Mouse (Mus musculus) kidney, postnatal 25 days (tissue): ENCODE results near the gene Cacnb2.
A peak's percentile ranks its signal among the peaks of the same experiment; 100 is the strongest.
"Not testable (repeated sequence)": the region's sequence is repeated elsewhere in the genome, so short reads cannot be mapped to it uniquely, and the experiment has no call there.

ENCODE experiments used
- DNase-seq, 2 experiments: peaks; one replicate each; pipeline ENCODE4 v3.0.0; 2021; ENCODE audit warnings: mixed read lengths in 2 of 2

Cacnb2 gene

GRCm38 (mm10) chr2:14657205-14657844, 54.4 kb downstream of the Cacnb2 start:
- DNase-seq = no peak

DNA sequence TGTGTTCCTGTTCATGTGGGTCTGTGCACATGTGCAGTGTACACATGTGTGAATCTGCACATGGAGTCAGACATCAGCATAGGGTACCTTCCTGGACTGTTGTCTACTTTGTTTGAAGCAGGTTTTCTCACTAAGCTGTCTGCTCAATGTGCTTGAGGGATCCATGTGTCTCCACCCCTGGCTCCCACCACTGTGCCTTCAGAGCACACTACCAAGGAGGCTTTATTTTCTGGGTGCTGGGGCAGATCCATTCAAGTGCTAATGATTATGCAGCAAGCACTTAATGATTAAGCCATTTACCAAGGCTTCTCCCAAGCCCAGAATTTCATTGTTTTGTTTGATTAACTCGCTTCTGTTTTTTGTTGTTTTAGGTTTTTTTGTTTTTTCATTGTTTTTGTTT, 62.3 kb downstream of the Cacnb2 start:
- no peak for DNase-seq

DNA sequence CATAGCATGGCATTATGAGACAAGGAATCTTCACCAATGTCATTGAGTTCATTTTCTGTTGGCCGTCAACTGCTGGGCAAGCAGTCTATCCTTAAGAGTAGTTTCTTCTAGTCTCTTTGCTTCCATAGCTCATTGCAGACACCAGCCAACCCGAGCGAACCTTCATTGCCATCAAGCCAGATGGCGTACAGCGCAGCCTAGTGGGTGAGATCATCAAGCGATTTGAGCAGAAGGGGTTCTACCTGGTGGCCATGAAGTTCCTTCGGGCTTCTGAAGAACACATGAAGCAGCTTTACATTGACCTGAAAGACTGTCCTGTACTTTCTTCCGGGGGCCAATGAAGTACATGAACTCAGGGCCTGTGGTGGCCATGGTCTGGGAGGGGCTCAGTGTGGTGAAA, 69.2 kb downstream of the Cacnb2 start:
- no peak for DNase-seq

DNA sequence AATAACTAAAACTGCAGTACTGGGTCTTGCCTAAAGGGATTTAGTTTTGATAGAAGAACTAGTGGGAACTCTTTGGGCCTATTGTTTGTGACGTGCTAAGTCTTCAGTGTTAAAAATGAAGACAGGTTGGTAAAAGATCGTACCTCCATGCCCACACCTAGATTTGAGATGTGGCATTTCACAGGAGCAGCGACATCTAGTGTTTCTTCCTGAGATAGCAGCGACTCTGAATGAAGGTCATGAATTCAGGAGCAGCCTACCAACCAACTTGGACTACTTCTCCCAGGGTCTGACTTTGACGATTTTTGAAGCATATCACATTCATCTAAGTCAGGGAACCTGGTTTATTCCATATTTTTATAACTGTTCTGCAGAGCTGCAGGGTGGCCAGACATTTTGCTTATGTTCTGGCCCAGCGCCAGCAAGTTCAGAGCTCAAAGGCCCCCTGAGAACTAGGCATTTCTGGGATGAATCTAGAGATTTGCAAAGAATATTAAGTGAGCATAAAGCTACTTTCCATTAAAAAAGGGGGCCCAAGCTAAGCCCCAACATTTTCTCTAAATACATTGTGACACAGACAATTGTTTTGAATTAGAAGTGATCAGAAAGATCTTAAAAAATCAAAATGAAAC, 74.1 kb downstream of the Cacnb2 start:
- DNase-seq = peak; percentile 35 to 69

- DNase-seq = no peak
These were observed 81.3 kb downstream of the Cacnb2 start for GRCm38 (mm10) chr2:14684231-14684630.

- peak in 1 of 2 experiments; percentile 66 for DNase-seq
These were observed 100.2 kb downstream of the Cacnb2 start for GRCm38 (mm10) chr2:14702973-14703645.

GRCm38 (mm10) chr2:14703676-14704075, 100.8 kb downstream of the Cacnb2 start:
- no peak for DNase-seq

- DNase-seq = no peak
These were observed 107.4 kb downstream of the Cacnb2 start for GRCm38 (mm10) chr2:14710247-14710646.

DNA sequence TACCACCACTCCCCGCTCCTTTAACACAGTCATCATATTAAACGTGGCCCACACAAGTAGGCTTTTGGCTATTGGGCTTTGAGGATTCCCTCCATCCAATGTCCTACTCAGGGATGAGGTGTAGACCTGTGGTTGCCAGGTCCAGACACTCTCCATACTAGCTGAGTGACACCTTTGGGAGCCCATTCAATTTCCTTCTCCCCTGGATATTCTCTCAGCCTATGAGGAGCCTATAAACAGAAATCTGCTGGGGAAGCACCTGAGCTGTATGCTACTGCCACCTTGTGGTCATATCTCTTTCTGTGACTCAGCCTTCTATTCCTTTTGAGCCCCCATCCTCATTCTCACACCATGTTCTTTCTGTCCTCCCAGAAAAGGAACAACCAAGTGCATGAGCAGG, 108.9 kb downstream of the Cacnb2 start:
- peak in 1 of 2 experiments; percentile 4 for DNase-seq

DNA sequence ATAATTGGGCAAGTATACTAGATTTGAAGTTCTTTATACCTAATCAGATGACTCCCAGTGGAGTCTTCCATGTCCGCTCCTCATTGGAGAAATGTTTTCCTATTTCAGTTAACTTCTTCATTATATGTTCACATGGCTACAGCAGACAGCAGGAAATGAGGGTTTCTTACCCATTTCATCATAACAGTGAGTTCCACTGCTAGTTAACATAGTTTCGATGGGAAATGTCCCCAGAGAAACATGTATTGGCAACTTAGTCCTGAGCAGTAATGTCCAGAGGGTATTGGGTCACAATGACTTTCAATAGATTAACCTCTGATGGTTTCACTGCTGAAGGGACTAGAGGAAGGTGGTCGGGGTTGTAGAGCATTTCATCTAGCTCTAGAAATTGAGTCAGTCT, 110.2 kb downstream of the Cacnb2 start:
- DNase-seq = no peak

DNA sequence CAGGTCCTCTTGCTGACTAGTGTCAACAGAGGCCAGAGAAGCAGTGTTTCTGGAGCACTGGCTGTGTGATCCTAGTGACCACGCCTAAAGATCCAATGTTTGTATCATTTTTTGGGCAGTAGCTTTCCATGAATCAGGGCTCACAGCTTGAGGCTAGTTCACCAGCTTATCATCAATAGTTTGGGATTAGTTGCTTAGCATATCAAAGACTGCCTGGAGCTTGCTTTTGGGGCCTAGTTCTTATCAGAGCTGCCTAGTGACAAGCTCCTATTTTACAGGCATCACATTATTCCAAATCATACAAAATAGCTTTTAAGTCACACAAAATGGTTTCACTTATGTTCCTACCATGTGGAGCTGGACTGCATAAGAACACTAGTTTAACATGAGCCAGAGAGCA, 113.8 kb downstream of the Cacnb2 start:
- DNase-seq = no peak

DNA sequence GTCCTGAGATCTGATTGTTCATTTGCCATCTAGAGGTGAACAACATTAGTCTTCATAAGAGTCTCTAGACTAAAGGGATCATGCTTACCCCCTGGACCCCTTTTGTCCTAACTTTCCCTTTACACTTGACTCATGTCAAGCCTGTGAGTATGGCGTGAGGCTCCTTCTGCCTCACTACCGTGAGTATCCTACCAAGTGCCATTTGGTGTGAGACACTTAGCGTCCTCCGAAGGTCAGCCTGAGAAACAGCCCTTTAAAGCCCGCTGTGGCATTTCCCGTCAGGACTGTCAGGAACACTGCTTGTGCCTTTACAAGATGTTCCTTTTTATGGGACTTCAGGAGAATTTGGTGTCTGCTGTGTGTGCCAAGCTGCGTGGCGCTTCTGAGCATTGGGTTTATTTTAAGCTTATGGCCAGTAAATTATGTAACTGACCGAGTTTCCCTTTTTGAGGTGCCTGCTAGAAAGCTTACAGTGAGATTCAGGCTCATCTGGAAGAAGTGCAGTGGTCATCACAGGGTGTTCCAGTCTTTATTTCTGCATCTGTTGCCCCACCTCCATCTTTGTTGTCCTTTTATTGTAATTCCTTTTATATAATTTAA, 116.3 kb downstream of the Cacnb2 start:
- DNase-seq = no peak

DNA sequence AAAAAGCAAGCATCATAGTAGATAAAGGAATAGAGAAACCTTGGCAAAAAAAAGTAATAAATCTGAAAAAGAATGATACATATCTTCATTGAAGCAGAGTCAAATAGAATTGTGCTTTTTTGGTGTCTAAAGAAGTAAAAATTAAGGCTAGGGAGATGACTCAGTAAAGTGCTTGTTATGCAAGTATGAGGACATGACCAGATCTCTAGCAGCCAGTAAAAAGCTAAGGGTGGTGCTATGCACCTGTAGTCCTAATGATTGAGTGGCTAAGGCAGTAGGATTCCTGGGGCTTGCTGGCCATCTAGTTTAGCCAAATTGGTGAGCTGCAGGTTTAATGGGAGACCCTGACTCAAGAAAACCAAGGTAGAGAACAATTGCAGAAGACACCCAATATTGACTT, 122.5 kb downstream of the Cacnb2 start:
- no peak for DNase-seq

- DNase-seq = not testable (repeated sequence)
These were observed 123.7 kb downstream of the Cacnb2 start for GRCm38 (mm10) chr2:14726601-14727000.

DNA sequence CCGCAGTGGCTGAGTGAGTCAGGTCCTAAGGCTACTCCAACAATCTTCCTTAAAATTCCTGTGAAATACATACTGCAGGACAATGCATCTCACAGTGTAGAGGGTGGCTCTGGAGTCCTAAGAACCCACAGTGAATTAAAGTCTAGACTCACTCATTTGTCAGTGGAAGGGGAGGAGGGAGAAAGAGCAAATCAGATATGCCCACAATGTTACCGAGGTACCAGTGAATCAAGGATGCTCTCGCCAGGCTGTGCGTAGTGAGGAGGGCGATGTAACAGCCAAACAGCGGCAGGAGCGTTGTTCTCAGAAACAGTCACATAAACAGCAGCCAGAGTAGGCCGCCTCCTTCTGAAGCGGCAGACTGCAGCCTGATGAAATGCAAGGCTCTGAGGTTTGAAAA, 136.0 kb downstream of the Cacnb2 start:
- DNase-seq = no peak

DNA sequence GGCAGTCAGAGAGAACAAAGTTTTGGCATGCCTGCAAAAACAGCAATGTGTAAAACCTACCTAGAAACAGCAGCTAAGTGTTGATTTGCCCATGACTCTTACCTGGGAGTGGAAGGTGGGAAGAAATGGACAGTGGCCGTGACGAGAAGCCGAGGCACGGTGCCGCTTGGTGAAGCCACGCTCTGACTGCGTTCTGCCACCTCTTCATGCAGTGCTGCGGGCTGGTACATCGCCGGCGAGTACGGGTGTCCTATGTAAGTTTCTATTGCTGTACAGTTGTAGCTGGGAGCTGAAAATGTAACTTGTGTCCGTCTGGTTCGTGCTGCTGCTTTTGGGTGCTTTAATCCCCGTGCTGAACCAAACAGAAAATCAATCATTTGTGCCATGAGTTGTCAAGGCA, 136.6 kb downstream of the Cacnb2 start:
- DNase-seq = no peak

DNA sequence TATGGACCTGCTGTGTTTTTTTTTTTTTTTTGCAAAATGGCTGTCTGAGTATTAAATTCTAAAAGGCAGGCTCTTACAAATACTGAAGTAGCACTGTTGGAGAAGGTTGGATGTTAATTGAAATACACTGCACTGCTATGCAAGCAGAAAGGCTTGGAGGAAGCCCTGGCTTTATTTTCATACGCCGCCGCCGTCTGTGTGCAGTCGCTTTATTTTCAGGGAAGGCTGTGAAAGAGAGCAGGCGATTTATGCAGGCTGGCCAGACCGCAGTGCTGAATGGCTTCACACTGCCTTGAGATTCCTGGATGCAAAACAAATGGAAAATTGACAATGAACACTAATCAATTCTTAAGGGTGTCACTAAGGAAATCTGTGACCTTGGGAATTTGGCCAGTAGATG, 137.5 kb downstream of the Cacnb2 start:
- DNase-seq = no peak

DNA sequence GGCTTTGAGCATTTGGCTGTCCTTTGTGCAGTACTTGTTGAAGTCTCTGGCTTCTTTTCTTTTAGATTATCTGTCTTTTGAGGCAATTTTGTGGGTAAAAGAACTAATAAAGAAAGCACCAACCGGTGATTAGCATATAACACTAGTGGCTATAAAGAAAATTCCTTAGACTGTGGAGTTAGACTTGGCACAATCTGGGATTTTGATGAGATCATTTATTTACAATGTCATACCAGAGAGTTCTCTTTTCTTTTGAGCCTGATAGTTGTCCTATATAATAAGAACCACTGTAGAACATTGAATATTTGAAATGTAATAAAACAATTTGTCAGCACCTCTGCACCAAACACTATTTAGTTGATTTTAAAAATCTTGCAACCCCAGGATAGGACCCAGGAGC, 141.9 kb downstream of the Cacnb2 start:
- DNase-seq = no peak

- no peak for DNase-seq
These were observed 160.0 kb downstream of the Cacnb2 start for GRCm38 (mm10) chr2:14762846-14763245.

DNA sequence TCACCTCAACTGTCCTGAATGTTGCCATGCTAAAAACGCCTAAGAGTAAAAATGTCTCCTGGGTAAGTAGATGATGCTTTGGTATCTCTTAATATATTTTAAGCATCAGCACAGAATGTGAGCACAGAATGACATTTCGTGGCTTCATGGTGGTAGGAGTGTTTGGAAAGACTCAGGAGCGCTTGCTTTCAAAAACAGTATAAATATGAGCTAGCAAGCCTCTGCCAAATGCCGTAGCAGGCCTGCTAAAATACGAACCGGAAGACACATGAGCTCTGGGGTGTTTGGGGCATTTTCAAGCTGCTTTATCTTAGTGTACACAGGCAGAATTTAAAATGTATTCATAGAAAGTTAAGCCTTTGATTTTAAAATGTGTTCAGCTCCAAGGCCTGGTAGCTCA, 161.0 kb downstream of the Cacnb2 start:
- no peak for DNase-seq

- no peak for DNase-seq
These were observed 166.6 kb downstream of the Cacnb2 start for GRCm38 (mm10) chr2:14769448-14769847.

DNA sequence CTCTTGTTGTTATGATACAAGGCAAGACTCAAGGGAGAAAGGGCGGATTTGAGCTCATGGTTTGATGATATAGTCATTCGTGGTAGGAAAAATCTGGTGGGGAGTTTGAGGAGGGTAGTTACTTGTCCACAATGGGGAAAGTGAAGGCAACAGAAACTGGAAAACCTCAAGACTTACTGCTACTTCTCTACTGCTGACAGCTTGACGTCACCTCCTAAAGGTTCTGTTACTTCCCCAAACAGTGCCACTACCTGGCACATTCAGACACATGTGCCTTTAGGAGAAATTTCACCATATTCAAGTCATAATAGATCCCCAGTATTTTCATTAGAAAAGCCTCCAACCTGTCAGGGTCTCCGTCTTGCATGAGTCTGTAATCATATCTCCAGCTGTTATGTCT, 167.7 kb downstream of the Cacnb2 start:
- DNase-seq = no peak

- no peak for DNase-seq
These were observed 171.5 kb downstream of the Cacnb2 start for GRCm38 (mm10) chr2:14774375-14774774.
